Mouse (Mus musculus) liver, embryonic 14.5 days (tissue): ENCODE data around the gene Ist1.

Experiments
- CTCF ChIP-seq: IDR thresholded peaks from 2 replicates; pipeline ENCODE4 v1.5.1; 2016; ENCODE audit warnings: antibody characterized with exemption, low read depth, control low read depth
- EP300 ChIP-seq: IDR thresholded peaks from 2 replicates; pipeline ENCODE4 v1.6.1; 2016; ENCODE audit warnings: antibody characterized with exemption, low read depth

DNA sequence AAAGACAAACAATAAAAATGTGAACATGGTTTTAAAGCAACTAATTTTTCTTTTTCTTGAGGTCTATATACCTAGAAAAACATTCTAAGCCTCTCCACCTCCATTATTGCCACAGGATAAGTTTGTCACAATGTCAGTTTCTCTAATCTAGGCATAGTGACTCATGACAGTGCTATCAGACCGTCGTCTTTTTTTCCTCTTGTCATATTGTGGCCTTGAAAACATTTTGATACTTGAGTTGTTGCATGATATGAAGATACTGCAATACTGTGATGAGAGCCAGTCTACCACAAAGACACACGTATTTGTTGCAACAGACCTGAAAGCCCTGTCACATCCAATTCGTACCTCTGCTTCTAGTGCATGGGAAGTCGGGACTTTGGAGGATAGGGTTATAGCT, 21.9 kb upstream of the Ist1 start:
- TF ChIP-seq CTCF (no peak), EP300 (no peak)
